Mouse (Mus musculus): Measurements from ENCODE around the gene Cse1l. TPM values are rescaled to one million over a fixed set of nuclear protein-coding genes. Genes with fewer than 3 reads are reported as not detected.

Gene Cse1l
- total and polyA plus RNA-seq, 3 experiments = 76.0 to 165 (median 162) TPM

GRCm38 (mm10) chr2:166933943-166934342 is 28.1 kb downstream of the Cse1l start:
- no peaks in the 10 kb centered on the region for H3K79me2 ChIP-seq (replicated peaks; ENCODE audit: control insufficient read depth, extremely low read depth, insufficient read depth, poor library complexity, severe bottlenecking)
- no peak overlapping the region for H3K27ac ChIP-seq (ENCODE audit: insufficient read depth, low read depth)
- in situ Hi-C loops (cut with MboI; ENCODE audit: low pct_ligation_motif_present, low pct_unique_long_range_greater_than_20kb, low sequenced_read_pairs) (no loop called here), dilution Hi-C loops (cut with MboI; ENCODE audit: extremely low pct_ligation_motif_present, extremely low pct_unique_long_range_greater_than_20kb, low sequenced_read_pairs) (no loop called here)
- H3K4me2 ChIP-seq (ENCODE audit: insufficient read depth, low read depth, poor library complexity, severe bottlenecking) = no peak overlapping the region
- H3K4me3 ChIP-seq (replicated peaks in 1 of 3; ENCODE audit: low read depth in 2 of 3, low read length in 2 of 3, poor library complexity in 1 of 3) = no peak overlapping the region
- peaks cover 72 to 92% of the 10 kb centered on the region in 2 experiments for H3K36me3 ChIP-seq (replicated peaks in 1 of 2; ENCODE audit: control insufficient read depth in 1 of 2, insufficient read depth in 1 of 2, low read length in 1 of 2)
- TF ChIP-seq SIN3A (IDR thresholded peaks at IDR 0.05; ENCODE audit: low read length) = no peak
- no peak for TF ChIP-seq ZNF384 (IDR thresholded peaks at IDR 0.05; ENCODE audit: low read depth, low read length)
- TF ChIP-seq TBP (conservative IDR thresholded peaks at IDR 0.05; ENCODE audit: low read depth, low read length) = no peak
- TF ChIP-seq ELF1 (IDR thresholded peaks at IDR 0.05; ENCODE audit: low read depth, low read length) = no peak
- TF ChIP-seq E2F4 (IDR thresholded peaks at IDR 0.05; ENCODE audit: insufficient replicate concordance, low read depth, low read length) = no peak
- TF ChIP-seq USF1 (IDR thresholded peaks at IDR 0.05; ENCODE audit: low read depth, low read length) = no peak
- no peak for TF ChIP-seq HCFC1 (IDR thresholded peaks at IDR 0.05; ENCODE audit: low read depth, low read length)
- no peaks in the 10 kb centered on the region for H3K27me3 ChIP-seq (replicated peaks)
- no peak overlapping the region for H3K9ac ChIP-seq (ENCODE audit: insufficient read depth, low read depth)
- H3K9me3 ChIP-seq (replicated peaks; ENCODE audit: low read length) = no peaks in the 10 kb centered on the region
- DNase-seq (ENCODE audit: extremely low read depth) = no peak
- H3K4me1 ChIP-seq (ENCODE audit: control insufficient read depth in 1 of 2, insufficient read depth in 2 of 2) = no peaks in the 10 kb centered on the region

DNA sequence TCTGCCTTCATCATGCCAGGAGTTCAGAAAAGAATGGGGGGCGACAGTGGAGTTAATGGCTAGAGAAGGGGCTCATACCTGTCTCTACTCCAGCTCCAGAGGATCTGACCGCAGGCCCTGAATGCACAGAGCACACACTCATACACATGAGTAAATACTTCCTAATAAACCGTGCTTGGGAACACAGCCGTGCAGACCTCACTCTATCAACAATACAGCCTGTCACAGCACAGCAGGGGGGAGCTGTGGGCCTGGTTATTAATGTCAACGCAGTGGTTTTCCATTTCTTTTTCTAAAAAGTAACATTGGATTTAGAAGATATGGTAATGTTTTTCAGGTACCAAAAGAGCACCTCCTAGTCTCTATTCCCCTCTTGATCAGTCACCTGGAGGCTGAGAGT is 28.6 kb downstream of the Cse1l start:
- DNase-seq (ENCODE audit: extremely low read depth) = no peak
- Histone ChIP-seq H3K36me3 (replicated peaks in 1 of 2; ENCODE audit: control insufficient read depth in 1 of 2, insufficient read depth in 1 of 2, low read length in 1 of 2) (peaks cover 72 to 92% of the 10 kb centered on the region in 2 experiments), H3K9ac (ENCODE audit: insufficient read depth, low read depth) (no peak overlapping the region), H3K9me3 (replicated peaks; ENCODE audit: low read length) (no peaks in the 10 kb centered on the region), H3K4me3 (replicated peaks in 1 of 3; ENCODE audit: low read depth in 2 of 3, low read length in 2 of 3, poor library complexity in 1 of 3) (no peak overlapping the region), H3K27me3 (replicated peaks) (no peaks in the 10 kb centered on the region), H3K79me2 (replicated peaks; ENCODE audit: control insufficient read depth, extremely low read depth, insufficient read depth, poor library complexity, severe bottlenecking) (no peaks in the 10 kb centered on the region), H3K4me1 (ENCODE audit: control insufficient read depth in 1 of 2, insufficient read depth in 2 of 2) (no peaks in the 10 kb centered on the region), H3K27ac (ENCODE audit: insufficient read depth, low read depth) (no peak overlapping the region), H3K4me2 (ENCODE audit: insufficient read depth, low read depth, poor library complexity, severe bottlenecking) (no peak overlapping the region)
- dilution Hi-C loops (cut with MboI; ENCODE audit: extremely low pct_ligation_motif_present, extremely low pct_unique_long_range_greater_than_20kb, low sequenced_read_pairs) = no loop called here
- in situ Hi-C loops (cut with MboI; ENCODE audit: low pct_ligation_motif_present, low pct_unique_long_range_greater_than_20kb, low sequenced_read_pairs) = no loop called here
- no peak for TF ChIP-seq NRF1 (IDR thresholded peaks at IDR 0.05; ENCODE audit: low read depth, low read length)
- no peak for TF ChIP-seq POLR2AphosphoS2 (IDR thresholded peaks at IDR 0.05; ENCODE audit: low read depth, low read length)
- no peak for TF ChIP-seq RAD21 (IDR thresholded peaks at IDR 0.05; ENCODE audit: low read depth, low read length)
- TF ChIP-seq USF1 (IDR thresholded peaks at IDR 0.05; ENCODE audit: low read depth, low read length) = no peak
- TF ChIP-seq MAX (IDR thresholded peaks at IDR 0.05; ENCODE audit: low read length) = no peak
- TF ChIP-seq CHD1 (IDR thresholded peaks at IDR 0.05; ENCODE audit: low read depth, low read length) = no peak
- no peak for TF ChIP-seq ZKSCAN1 (IDR thresholded peaks at IDR 0.05; ENCODE audit: borderline replicate concordance, low read depth, low read length)
- no peak for TF ChIP-seq ZC3H11A (IDR thresholded peaks at IDR 0.05; ENCODE audit: low read depth, low read length)
- TF ChIP-seq ZNF384 (IDR thresholded peaks at IDR 0.05; ENCODE audit: low read depth, low read length) = no peak
- no peak for TF ChIP-seq ELF1 (IDR thresholded peaks at IDR 0.05; ENCODE audit: low read depth, low read length)
- no peak for TF ChIP-seq USF2 (conservative IDR thresholded peaks at IDR 0.05; ENCODE audit: low read depth, low read length)
- TF ChIP-seq TCF12 (IDR thresholded peaks at IDR 0.05; ENCODE audit: low read depth, low read length) = no peak
- no peak for TF ChIP-seq UBTF (IDR thresholded peaks at IDR 0.05; ENCODE audit: low read depth, low read length)
- no peak for TF ChIP-seq EP300 (IDR thresholded peaks at IDR 0.05; ENCODE audit: low read length)
- TF ChIP-seq ETS1 (conservative IDR thresholded peaks at IDR 0.05; ENCODE audit: low read depth, low read length) = no peak
